Mouse (Mus musculus): ENCODE measurements around the gene Ranbp10.

Ranbp10 gene

DNA sequence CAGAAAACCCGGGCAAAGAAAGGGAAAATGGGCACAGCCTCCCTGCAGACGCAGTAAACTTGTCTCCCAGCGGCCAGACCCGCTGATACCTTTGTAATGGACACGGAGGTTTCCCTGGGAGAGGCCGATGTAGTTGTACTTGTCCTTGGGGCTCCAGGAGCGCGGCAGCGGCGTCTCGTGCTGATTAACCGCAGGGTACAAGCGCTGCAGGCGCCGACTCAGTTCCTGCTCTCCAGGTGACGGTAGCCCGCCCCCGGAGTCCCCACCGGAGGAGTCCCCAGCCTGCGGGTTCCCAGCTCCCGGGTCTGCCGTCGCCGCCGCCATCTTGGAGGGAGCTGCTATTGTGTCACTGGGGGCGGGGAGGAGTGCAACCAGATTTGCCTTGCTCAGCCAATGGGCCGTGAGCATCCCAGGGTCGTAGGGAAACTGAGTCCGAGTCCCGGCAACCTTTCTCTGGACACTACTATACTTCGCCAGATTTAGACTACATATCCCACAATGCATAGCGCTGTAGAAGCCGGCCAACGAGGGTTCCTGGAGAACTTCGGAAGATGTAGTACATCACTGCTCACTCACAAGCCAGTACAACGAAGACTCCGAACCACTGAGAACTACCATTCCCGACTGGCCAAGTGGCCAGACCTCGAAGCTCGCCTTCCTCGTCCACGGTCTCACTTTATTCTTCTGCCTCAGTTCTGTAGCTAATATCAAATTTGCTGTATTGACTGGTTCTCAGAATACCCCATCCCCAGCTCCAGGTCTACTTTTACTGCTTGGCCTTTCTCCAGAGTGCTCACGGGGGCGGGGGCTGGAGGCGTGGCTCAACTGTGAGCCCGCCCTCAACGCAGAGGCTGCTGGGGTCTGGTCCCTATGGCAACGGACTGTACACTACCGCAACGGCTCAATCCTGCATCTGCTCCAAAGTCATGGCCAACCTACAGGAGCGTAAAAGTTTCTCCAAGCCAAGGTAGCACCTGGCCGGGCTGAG, at the start of gene Ranbp10, which contains the start of gene Tsnaxip1:
Gene Ranbp10 (minus strand): TSS at position 490 of the 988 bp plus-strand sequence.
Gene Tsnaxip1 (plus strand): TSS at position 871 of the 988 bp plus-strand sequence.
- peak; percentile 98 for ATAC-seq (ENCODE audit: insufficient number of reproducible peaks, low FRiP score, low TSS enrichment)

DNA sequence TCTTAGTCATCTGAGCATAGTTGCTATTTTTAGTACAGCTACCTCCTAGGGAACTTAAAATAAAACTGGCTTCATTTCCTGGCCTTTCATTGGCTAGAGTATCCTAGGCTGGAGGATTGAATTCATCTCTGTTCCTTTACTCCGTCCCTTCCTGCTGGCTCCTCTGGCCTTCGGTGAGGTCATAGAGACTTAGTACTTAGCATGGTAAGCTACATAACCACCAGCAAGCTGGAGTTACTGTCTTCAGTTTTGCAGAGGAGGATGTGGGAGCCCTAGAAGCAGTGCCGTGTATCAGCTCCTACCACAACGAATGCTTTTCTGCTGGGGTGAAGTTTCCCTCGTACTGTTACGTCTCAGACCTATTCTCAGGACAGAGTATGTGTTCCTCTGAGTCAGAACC, 47.2 kb upstream of the Ranbp10 start:
- ATAC-seq (ENCODE audit: insufficient number of reproducible peaks, low FRiP score, low TSS enrichment), result peak; percentile 87

DNA sequence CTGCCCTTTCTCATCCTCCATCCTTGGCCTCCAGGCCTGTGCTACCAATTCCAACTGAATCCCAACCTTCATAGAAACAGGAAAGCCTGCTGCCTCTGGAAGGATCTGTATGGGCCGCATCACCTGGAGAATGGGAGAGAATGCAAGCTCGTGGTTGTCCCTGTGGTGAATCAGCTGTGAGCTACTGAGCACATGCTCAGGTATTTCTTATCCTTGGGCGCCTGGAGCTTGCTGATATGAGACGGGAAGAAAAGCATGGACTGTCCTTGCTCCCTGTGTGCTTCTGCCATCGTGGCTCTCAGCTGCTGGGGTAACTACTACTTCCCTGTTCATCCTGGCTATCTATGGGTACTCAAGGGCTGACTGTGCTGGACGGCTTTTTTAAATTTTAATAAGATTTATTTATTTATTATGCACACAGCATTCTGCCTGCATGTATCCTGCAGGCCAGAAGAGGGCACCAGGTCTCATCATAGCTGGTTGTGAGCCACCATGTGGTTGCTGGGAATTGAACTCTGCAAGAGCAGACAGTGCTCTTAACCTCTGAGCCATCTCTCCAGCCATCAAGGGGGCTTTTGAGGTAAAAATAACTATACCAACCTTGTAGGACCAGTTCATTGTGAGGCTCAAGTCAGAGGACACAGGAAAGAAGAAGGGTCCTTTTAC, 39.3 kb upstream of the Ranbp10 start:
- no peak for ATAC-seq (ENCODE audit: insufficient number of reproducible peaks, low FRiP score, low TSS enrichment)

DNA sequence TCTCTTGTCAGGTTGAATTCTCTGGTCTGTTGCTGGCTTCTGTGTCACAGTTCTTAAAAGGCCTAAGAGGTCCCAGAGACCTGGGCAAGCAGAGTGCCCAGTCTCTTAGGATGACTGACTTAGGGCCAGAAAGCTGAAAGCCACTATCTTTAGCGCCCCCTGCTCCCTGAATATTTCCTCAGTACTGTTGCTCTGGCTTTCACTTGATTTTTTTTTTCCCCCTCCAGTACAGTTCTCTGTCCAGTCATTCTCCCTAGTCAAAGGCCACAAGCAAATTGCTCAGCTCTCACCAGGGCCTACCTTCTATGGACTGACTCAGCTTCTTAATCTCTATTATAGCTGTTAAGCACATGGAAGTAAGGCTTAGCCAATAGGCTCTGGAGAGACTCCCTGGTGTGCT, 34.8 kb upstream of the Ranbp10 start:
- no peak for ATAC-seq (ENCODE audit: insufficient number of reproducible peaks, low FRiP score, low TSS enrichment)

GRCm38 (mm10) chr8:105860143-105860981, 33.2 kb upstream of the Ranbp10 start, which contains the start of gene Nutf2:
Gene Nutf2, plus strand, starts transcription at chr8:105860580.
- ATAC-seq (ENCODE audit: insufficient number of reproducible peaks, low FRiP score, low TSS enrichment), result peak; percentile 93

- no peak for ATAC-seq (ENCODE audit: insufficient number of reproducible peaks, low FRiP score, low TSS enrichment)
These were observed 32.2 kb upstream of the Ranbp10 start for GRCm38 (mm10) chr8:105859314-105859713.

GRCm38 (mm10) chr8:105858495-105858894, 31.3 kb upstream of the Ranbp10 start:
- ATAC-seq (ENCODE audit: insufficient number of reproducible peaks, low FRiP score, low TSS enrichment), result no peak

- ATAC-seq (ENCODE audit: insufficient number of reproducible peaks, low FRiP score, low TSS enrichment), result no peak
These were observed 29.2 kb upstream of the Ranbp10 start for GRCm38 (mm10) chr8:105856168-105856835.

DNA sequence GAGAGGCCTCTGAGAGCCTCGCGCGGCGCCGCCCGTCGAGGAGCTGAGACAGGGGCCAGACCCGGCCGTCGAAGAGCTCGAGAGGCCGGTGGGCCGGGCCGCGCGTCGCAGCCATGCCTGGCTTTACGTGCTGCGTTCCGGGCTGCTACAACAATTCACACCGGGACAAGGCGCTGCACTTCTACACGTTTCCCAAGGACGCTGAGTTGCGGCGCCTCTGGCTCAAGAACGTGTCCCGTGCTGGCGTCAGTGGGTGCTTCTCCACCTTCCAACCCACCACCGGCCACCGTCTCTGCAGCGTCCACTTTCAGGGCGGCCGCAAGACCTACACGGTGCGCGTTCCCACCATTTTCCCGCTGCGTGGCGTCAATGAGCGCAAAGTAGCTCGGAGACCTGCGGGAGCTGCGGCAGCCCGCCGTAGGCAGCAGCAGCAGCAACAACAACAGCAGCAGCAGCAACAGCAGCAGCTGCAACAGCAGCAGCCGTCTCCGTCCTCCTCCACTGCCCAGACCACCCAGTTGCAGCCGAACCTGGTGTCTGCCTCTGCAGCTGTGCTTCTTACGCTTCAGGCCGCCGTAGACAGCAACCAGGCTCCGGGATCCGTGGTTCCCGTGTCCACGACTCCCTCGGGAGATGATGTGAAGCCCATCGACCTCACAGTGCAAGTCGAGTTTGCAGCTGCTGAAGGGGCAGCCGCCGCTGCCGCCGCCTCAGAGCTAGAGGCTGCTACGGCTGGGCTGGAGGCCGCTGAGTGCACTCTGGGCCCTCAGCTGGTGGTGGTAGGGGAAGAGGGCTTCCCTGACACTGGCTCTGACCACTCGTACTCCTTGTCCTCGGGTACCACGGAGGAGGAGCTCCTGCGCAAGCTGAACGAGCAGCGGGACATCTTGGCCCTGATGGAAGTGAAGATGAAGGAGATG, 28.4 kb upstream of the Ranbp10 start:
- ATAC-seq (ENCODE audit: insufficient number of reproducible peaks, low FRiP score, low TSS enrichment), result peak; percentile 27; the same call in 1 of the 2 replicates

- ATAC-seq (ENCODE audit: insufficient number of reproducible peaks, low FRiP score, low TSS enrichment), result peak; percentile 84
These were observed 27.6 kb upstream of the Ranbp10 start, which contains the start of gene Thap11 for GRCm38 (mm10) chr8:105854715-105855216. Gene Thap11, plus strand, starts transcription at chr8:105855132.

DNA sequence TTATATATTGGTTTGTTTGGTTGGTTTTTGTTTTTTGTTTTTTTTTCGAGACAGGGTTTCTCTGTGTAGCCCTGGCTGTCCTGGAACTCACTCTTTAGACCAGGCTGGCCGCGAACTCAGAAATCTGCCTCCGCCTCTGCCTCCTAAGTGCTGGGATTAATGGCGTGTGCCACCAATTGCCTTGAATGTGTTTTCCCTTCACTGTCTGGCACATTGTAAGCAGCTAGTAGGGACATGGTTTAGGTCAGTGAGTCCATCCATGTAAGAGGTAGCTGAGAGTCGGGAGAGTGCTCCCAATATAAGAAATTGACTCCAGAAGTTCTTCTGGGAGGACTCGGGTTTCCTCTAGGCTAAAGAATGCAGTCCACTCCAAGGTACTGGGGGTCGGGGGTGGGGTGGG, 27.2 kb upstream of the Ranbp10 start:
- peak; percentile 15; the same call in 1 of the 2 replicates for ATAC-seq (ENCODE audit: insufficient number of reproducible peaks, low FRiP score, low TSS enrichment)

GRCm38 (mm10) chr8:105853178-105853577, 26.0 kb upstream of the Ranbp10 start, which contains the start of gene Cenpt:
Gene Cenpt, minus strand, starts transcription at chr8:105853278.
- ATAC-seq (ENCODE audit: insufficient number of reproducible peaks, low FRiP score, low TSS enrichment), result no peak

DNA sequence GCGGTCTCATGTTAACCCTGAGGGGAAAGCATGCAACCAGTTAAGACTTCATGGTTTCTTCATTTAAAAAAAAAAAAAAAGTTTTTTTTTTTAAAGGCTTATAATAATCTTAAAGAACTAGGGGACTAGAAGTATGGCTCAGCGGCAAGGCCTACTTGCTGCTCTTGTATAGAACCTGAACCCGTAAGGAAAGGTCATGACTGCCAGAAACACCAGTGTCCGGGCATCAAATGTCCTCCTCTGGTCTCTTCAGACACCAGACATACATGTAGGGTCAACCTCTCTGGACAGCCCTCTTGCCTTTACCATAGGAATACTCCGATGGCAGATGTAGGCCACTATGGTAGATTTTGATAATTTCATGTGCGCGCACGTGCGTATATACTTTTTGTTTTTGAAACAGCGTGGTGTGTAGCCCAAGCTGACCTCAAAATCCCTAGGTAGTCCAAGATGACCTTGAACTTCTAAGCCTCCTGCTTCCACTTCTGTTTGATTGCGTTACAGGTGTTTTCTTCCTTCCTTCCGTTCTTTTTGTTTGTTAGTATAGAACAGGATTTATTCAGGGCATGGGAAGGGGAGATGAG, 25.1 kb upstream of the Ranbp10 start:
- ATAC-seq (ENCODE audit: insufficient number of reproducible peaks, low FRiP score, low TSS enrichment), result no peak

DNA sequence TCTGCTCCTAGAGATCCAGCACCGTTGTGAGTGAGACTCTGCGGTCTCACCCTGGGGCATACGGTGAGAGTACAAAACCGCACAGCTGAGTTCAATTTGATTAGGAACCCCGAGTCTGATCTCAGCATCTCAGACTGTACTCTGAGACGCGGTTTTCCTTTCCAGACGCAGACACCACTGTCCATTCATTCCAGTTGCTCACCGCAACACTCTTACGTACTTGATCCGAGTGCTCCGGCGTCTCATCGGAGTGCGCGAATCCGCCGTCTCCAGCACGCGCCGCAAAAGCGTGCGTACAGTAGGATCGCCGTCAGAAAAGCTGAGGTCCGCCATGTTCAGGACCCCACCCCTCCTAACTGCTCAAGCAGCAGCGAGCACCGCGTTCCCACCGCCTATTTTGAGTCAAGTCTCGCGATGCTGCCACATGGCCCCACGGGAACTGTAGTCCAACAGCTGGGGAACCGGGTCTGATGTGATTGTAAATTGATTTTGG, 24.5 kb upstream of the Ranbp10 start:
- peak; percentile 60 for ATAC-seq (ENCODE audit: insufficient number of reproducible peaks, low FRiP score, low TSS enrichment)

DNA sequence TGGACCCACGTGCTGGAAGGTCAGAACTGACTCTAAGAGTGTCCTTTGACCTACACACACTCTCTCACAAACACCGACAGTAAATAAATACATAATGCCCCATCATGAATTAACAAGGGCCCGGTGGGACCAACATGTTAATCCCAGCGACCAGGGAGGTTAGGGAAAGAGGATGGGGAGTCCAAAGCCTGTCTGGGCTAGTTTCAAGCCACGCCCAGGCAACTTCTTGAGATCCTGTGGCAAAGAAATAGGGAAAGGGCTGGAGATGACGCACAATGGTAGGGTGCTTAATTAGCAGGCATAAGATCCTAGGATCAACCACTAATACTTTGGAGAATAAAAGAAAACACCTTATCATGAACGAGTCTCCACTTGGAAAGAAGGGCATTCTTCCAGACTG, 23.5 kb upstream of the Ranbp10 start:
- no peak for ATAC-seq (ENCODE audit: insufficient number of reproducible peaks, low FRiP score, low TSS enrichment)

GRCm38 (mm10) chr8:105850014-105850413, 22.9 kb upstream of the Ranbp10 start:
- no peak for ATAC-seq (ENCODE audit: insufficient number of reproducible peaks, low FRiP score, low TSS enrichment)

DNA sequence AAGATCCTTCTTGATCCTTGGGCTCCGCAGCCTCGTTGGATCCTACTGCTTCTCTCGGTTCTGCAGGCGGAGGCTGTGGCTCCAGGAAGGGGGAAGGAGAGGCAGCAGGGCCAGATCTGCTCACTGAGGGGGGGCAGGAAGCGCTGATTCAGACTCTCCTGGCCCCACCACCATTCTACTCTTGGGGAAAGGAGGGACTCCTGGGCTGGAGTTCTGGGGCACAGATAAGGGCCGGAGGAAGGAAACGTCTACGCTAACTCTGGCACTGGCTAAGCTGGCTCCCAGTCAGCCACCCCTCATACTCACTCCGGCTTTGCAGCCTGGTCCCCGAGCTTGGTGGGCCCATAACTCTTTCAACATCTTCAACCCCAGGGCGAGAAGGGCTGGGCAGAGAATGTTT, 19.5 kb upstream of the Ranbp10 start:
- ATAC-seq (ENCODE audit: insufficient number of reproducible peaks, low FRiP score, low TSS enrichment), result no peak

- no peak for ATAC-seq (ENCODE audit: insufficient number of reproducible peaks, low FRiP score, low TSS enrichment)
These were observed 12.1 kb upstream of the Ranbp10 start for GRCm38 (mm10) chr8:105839209-105839608.

Data from cerebellum, adult (tissue).